Mouse (Mus musculus) thymus, postnatal 36 days (tissue): ENCODE data around the gene Cxcl13.
"Not testable (repeated sequence)": the region's sequence is repeated elsewhere in the genome, so short reads cannot be mapped to it uniquely, and the experiment has no call there.

ENCODE experiments used
- DNase-seq, 2 experiments: peaks; one replicate each; pipeline ENCODE4 v3.0.0; 2022; ENCODE audit warnings: mixed read lengths in 2 of 2

The Cxcl13 gene

DNA sequence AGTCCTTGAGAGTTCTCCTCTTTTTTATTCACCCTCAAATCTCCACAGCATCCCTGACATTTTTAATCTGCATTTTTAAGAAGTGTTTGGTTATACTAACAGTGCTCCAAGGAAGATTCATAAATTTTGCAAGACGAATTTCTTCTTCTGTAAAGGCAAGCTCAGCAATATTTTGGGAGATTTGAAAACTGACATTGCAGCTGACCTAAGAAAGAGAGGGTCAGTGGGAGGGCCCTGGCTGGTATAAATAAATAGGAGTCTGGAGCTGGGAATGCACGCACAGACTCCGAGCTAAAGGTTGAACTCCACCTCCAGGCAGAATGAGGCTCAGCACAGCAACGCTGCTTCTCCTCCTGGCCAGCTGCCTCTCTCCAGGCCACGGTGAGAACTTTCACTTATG lies at the start of gene Cxcl13:
Cxcl13 (plus strand) TSS at position 301 of the 400 bp plus-strand sequence.
- no peak for DNase-seq

- DNase-seq, result no peak
These were observed 45.7 kb upstream of the Cxcl13 start for GRCm38 (mm10) chr5:95911006-95911405.

GRCm38 (mm10) chr5:95918491-95918890 lies 38.3 kb upstream of the Cxcl13 start:
- DNase-seq, result no peak

GRCm38 (mm10) chr5:95924023-95924422 lies 32.7 kb upstream of the Cxcl13 start:
- DNase-seq, result no peak

- no peak for DNase-seq
These were observed 31.4 kb upstream of the Cxcl13 start for GRCm38 (mm10) chr5:95925204-95925930.

- DNase-seq, result no peak
These were observed 30.9 kb upstream of the Cxcl13 start for GRCm38 (mm10) chr5:95925931-95926263.

GRCm38 (mm10) chr5:95935035-95935434 lies 21.7 kb upstream of the Cxcl13 start:
- DNase-seq, result no peak

DNA sequence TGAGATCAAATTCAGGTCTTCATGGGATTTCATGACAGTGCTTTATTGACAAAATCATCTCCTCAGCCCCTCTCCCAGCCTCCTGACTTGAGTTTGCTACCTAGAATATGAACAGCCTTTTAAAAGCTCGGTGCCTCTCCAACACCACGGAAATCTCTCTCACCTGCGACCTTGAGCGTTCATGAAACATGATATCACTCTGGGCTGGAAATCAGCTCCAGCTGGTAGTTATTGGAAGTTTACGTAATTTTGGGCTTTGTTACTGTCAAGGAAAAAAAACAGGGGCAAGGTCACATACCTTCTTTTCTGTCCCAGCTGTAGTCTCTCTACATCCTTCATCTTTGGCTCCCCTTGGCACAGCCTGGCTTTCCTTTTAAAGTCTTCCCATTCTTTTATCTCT lies 20.7 kb upstream of the Cxcl13 start:
- no peak for DNase-seq

- no peak for DNase-seq
These were observed 19.6 kb upstream of the Cxcl13 start for GRCm38 (mm10) chr5:95937129-95937528.

DNA sequence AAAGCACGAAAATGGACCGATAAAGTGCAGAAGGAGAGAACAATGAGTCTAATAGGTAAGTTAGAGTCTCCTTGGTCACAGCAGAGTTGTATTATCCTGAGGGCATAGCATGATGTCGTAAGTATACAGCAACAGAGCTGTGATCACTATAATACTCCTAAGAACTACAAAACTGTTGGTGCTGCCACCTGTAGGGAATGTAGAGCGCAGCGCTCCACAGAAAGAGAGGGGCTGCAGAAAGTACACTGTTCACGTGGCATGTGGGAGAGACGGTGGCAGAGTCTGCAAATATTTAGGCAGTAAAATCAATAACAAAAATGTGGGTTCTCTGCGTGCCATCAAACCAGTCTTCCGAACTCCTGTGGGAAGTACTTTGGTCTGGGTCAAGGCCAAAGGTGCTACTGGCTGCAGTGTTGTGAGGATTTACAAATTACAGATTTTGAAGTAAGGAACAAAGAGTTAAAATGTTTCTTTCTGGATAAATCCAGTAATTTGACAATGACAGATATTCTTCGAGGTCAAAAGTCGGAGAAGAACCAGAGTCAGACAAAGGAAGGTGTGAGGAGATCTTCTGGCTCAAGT lies 18.6 kb upstream of the Cxcl13 start:
- DNase-seq, result no peak

- no peak for DNase-seq
These were observed 16.0 kb upstream of the Cxcl13 start for GRCm38 (mm10) chr5:95940682-95941221.

DNA sequence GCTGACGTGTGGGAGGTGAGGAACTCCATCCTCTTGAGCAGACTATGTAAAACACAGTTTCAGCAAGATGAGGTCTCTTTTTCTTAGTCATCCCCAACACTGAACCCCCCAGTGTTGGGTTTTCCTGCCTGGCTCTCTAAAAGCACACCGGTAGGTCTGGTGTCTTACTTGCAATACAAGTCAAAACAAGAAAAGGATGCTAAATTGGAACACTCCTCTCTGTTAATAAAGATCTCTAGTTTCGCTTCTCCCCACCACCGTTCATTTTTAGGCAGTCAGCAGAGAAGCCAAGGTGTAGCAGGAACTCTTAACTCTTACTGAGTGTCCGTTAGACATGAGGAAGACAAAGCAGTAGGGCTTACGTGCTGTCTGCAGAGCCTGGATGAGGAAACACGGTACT lies 15.2 kb upstream of the Cxcl13 start:
- DNase-seq, result no peak

- no peak for DNase-seq
These were observed 11.6 kb upstream of the Cxcl13 start for GRCm38 (mm10) chr5:95945120-95945519.

DNA sequence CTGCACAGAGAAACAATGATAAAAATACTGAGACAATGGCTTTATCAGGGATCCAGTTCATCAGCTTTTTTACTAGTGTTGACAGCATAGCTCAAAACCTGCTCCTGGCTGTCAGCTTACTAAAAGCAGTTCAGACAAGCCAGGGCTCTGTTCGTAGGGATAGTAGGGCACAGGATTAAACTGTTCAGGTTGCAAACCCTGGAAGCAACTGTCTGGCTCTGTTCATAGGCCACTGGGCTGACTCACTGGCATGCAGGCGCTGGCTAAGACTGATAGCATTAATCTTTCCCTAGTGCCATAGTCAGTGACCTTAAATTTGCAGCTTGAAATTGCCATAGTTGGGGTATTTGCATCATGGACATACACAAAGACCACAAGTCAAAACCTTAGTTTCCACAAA lies 10.4 kb upstream of the Cxcl13 start:
- no peak for DNase-seq

DNA sequence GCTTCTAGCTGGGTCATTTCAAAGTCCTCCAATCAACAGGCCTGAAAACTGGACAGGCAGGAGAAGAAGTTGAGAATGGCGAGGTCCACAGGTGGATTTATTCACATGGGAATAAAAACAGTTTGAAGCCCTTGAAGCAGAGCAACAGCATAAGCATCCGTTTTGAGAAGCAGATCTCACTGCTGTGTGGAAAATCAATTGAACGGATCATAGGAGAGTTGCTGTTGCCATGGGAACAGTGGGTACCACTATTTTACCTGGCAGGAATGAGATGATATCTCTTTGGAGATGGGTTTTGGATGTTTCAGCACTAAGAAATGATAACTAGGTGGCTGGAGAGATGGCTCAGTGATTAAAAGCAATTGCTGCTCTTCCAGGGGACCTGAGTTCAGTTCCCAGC lies 8.1 kb upstream of the Cxcl13 start:
- no peak for DNase-seq

GRCm38 (mm10) chr5:95949946-95950701 lies 6.6 kb upstream of the Cxcl13 start:
- DNase-seq, result peak; percentile 12 to 30

GRCm38 (mm10) chr5:95964940-95965339 lies 8.2 kb downstream of the Cxcl13 start:
- DNase-seq, result no peak

GRCm38 (mm10) chr5:95966621-95967020 lies 9.9 kb downstream of the Cxcl13 start:
- no peak for DNase-seq

- DNase-seq, result peak in 1 of 2 experiments; percentile 22
These were observed 14.1 kb downstream of the Cxcl13 start for GRCm38 (mm10) chr5:95970845-95971244.

DNA sequence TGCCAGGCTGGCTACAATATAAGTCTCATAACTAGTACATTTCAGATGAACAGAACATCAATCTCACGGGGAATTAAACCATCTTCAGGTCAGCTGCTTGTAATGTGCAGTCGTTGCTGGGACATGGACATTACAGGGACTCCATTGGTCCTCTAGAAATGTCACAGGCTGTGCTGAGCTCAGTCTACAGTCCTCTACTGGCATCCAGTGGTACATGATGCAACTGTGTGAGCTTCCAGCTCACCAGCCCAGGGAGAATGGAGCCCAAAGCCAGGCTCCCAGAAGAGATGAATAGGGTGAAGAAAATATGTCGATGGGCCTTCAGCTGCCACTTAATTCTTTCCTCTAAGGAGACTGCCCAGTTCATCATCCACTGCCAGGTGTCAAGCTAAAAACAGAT lies 15.5 kb downstream of the Cxcl13 start:
- DNase-seq, result no peak

GRCm38 (mm10) chr5:95973806-95974205 lies 17.1 kb downstream of the Cxcl13 start:
- not testable (repeated sequence) for DNase-seq

GRCm38 (mm10) chr5:95976299-95976698 lies 19.5 kb downstream of the Cxcl13 start:
- DNase-seq, result no peak

DNA sequence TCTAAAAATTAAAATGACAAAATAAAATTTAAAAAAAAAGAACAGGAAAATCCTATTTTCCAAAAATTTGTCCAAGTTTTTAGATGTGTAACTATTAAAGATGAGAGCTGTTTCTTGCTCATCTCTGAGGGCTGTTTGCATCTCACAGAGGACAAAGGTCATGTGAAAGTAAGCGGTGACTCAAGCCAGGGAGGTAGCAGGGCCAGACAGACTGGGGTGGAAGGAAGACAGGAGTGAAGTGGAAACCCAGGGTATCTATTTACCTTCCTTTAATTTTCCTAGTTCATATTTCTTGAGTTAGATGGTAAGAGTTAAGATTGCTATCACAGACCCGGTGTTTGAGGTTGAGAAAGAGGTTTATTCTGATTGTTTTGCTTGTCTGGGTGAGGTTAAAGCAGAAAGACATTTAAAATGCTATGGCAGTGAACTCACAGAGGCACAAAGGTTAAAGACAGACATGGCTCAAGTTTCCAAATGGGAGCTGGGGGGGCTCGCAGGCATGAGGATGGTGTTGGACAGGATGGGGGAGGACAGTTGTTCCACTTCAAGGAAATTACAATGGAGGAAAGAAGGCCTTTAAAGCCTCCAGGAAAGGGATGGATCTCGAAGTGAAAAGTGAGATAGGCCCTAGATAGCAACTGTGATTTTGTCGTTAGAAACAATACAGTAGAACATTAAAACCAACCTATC lies 27.2 kb downstream of the Cxcl13 start:
- DNase-seq, result no peak
